Mouse (Mus musculus) stomach, postnatal 0 days (tissue): Measurements from ENCODE around the gene Hbb-bs. TPM values are rescaled to one million over a fixed set of nuclear protein-coding genes. Genes with fewer than 3 reads are reported as not detected.
"Not testable (repeated sequence)": the region's sequence is repeated elsewhere in the genome, so short reads cannot be mapped to it uniquely, and the experiment has no call there.

Experiments used
- ATAC-seq: fragments of 200-750 bp; cut with Nextera tagmentation; 2 replicates; pipeline ENCODE4 v1.8.0; 2017; ENCODE audit not compliant: low FRiP score, low TSS enrichment
- DNase-seq: peaks from one replicate; pipeline ENCODE4 v3.0.0-alpha.2; 2016; ENCODE audit warnings: low spot score
- H3K27ac ChIP-seq: fragments of 300-500 bp; sonication (generic); replicated peaks from 2 replicates; pipeline ENCODE4 v1.5.1; 2014; ENCODE audit warnings: mild to moderate bottlenecking, control low read depth
- H3K27me3 ChIP-seq: fragments of 300-500 bp; sonication (generic); 2 replicates; pipeline ENCODE4 v1.6.1; 2014; ENCODE audit warnings: low read length; ENCODE audit not compliant: control insufficient read depth, insufficient read depth
- H3K36me3 ChIP-seq: fragments of 300-500 bp; sonication (generic); 2 replicates; pipeline ENCODE4 v1.6.1; 2014; ENCODE audit warnings: low read length, mixed read lengths; ENCODE audit not compliant: control insufficient read depth, insufficient read depth
- H3K4me1 ChIP-seq: fragments of 300-500 bp; sonication (generic); replicated peaks from 2 replicates; pipeline ENCODE4 v1.6.1; 2014; ENCODE audit warnings: antibody characterized with exemption; ENCODE audit not compliant: control insufficient read depth, insufficient read depth
- H3K4me2 ChIP-seq: fragments of 300-500 bp; sonication (generic); replicated peaks from 2 replicates; pipeline ENCODE4 v1.6.1; 2014; ENCODE audit warnings: low read depth, mild to moderate bottlenecking, control low read depth, moderate library complexity
- H3K4me3 ChIP-seq: fragments of 300-500 bp; sonication (generic); 2 replicates; pipeline ENCODE4 v1.5.1; 2014; ENCODE audit warnings: low read depth, low read length, control low read depth
- H3K9ac ChIP-seq: fragments of 300-500 bp; sonication (generic); 2 replicates; pipeline ENCODE4 v1.6.1; 2014; ENCODE audit warnings: mild to moderate bottlenecking, low read length, control low read depth, mixed read lengths
- H3K9me3 ChIP-seq: fragments of 300-500 bp; sonication (generic); 2 replicates; pipeline ENCODE4 v1.6.1; 2016; ENCODE audit warnings: low read length; ENCODE audit not compliant: control insufficient read depth
- CTCF ChIP-seq: IDR thresholded peaks from 2 replicates; pipeline ENCODE4 v1.5.1; 2016; ENCODE audit warnings: antibody characterized with exemption, low read depth, mild to moderate bottlenecking, moderate library complexity
- EP300 ChIP-seq: optimal IDR thresholded peaks from 2 replicates; pipeline ENCODE3; 2016; ENCODE audit warnings: antibody characterized with exemption
- WGBS: fragments of 180-500 bp; shearing (Covaris S2); extraction: QIAGEN DNeasy Blood & Tissue Kit; methylation state at CpG from one replicate; pipeline ENCODE4 v1.1.7; 2014; 5-methylcytosine and 5-hydroxymethylcytosine counted together
- polyA plus RNA-seq: library from polyadenylated mRNA; unstranded; fragments of >200 nt; fragmentation: Nextera tagmentation; extraction: Ambion mirVana; gene quantifications from 2 replicates; pipeline ENCODE4 v1.2.1, GENCODE M21; 2015

Gene Hbb-bs
- polyA plus RNA-seq, 1 experiment from 2014 or later = 597 TPM

DNA sequence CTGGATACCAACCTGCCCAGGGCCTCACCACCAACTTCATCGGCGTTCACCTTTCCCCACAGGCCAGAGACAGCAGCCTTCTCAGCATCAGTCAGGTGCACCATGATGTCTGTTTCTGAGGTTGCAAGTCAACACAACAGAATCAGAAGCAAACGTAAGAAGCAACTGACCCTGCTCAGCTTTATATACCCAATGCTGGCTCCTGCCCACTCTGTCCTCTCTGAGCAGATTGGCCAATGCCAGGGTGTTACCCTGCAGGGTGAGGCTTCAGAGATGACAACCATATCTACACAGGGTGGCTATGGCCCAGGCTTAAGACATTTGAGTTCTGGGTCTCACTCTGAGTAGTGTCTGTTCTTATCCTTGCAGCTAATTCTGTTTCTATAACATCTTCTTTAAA, 14.1 kb downstream of the Hbb-bs start, which contains the start of gene Hbb-bt:
Hbb-bt (minus strand) TSS at position 231 of the 400 bp plus-strand sequence.
- Histone ChIP-seq H3K4me3 (no peak within 1 kb of the TSS), H3K27me3 (no peaks in the 10 kb centered on the region), H3K36me3 (no peaks in the 10 kb centered on the region), H3K4me2 (no peak within 1 kb of the TSS), H3K9ac (no peak within 1 kb of the TSS), H3K9me3 (no peaks in the 10 kb centered on the region), H3K4me1 (no peaks in the 10 kb centered on the region), H3K27ac (no peak within 1 kb of the TSS)
- DNase-seq (no peak), ATAC-seq (no peak)
- 88% methylated on average over 3 of the region's 3 CpGs for WGBS
- TF ChIP-seq EP300 = no peak
- TF ChIP-seq CTCF = no peak

DNA sequence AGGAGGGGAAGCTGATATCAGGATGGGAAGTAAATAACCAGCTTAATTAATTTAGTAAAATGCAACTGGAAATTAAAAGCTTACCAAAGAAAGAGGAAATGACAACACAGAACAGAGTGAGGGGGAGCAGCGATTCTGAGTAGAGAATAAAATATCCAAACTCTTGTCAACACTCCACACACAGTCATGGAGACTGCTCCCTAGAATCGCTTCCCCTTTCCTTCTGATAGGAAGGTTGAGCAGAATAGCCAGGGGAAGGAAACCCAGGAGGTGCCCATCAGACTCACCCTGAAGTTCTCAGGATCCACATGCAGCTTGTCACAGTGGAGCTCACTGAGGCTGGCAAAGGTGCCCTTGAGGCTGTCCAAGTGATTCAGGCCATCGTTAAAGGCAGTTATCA, 14.7 kb downstream of the Hbb-bs start:
- not testable (repeated sequence) for DNase-seq, H3K4me2 ChIP-seq, H3K27me3 ChIP-seq, H3K4me3 ChIP-seq, H3K9ac ChIP-seq, H3K4me1 ChIP-seq, H3K27ac ChIP-seq, ATAC-seq, H3K36me3 ChIP-seq, H3K9me3 ChIP-seq
- WGBS = no CpG with 5 or more reads among the region's 3 CpGs

DNA sequence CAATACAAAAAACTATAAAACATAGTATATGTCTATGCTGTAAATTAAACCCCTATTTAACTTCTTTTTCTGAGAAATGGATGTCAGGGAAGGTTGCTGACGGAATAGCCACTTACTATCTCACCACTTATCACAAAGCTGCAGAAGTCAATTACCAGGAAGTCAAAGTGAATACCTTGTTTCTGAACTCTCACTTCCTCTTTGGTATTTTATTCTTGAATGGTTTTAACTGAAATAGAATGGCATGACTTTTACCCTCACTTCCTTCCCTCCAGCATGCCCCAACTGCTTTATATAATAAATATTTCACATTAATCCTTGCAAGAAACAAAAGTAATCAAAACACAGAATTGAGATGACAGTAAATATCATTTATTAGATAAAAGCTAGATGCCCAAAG, 15.7 kb downstream of the Hbb-bs start:
- H3K9me3 ChIP-seq = no peaks in the 10 kb centered on the region
- no peak overlapping the region for H3K27ac ChIP-seq
- no peak overlapping the region for H3K4me2 ChIP-seq
- H3K4me1 ChIP-seq = no peaks in the 10 kb centered on the region
- H3K4me3 ChIP-seq = no peak overlapping the region
- ATAC-seq (no peak), DNase-seq (no peak)
- WGBS = 58% methylated on average over 1 of the region's 1 CpGs
- H3K27me3 ChIP-seq = no peaks in the 10 kb centered on the region
- no peaks in the 10 kb centered on the region for H3K36me3 ChIP-seq
- no peak overlapping the region for H3K9ac ChIP-seq
- TF ChIP-seq CTCF (no peak), EP300 (no peak)

DNA sequence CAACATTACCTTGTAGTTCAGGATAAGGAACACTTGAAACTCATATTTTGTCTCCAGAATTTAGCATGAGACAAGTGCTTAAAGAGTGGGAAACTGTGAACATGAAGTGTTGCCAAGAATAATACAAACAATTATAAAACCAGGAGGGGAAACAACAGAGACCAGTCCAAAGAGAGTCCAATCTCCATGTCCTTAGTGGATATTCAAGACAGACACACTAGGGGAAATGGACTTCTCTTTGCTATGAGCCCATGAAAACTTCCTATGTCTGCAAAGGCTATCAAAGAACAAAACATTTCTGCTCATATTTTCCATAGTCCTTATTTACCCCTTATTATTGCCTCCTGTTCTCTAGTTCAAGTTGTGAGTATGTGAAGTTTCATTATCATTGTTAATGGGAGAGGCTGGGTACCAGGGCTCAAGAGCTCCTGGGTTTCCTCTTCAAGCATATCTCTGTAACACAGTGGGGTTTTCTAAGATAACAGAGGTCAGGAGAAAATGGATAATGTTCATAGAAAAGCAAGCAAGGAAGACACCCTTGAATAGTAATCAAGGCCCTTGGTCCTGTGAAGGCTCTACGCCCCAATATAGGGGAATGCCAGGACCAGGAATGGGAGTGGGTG, 16.6 kb downstream of the Hbb-bs start:
- Histone ChIP-seq H3K27me3 (no peaks in the 10 kb centered on the region), H3K36me3 (no peaks in the 10 kb centered on the region), H3K4me3 (no peak overlapping the region), H3K4me1 (no peaks in the 10 kb centered on the region), H3K27ac (no peak overlapping the region), H3K9me3 (no peaks in the 10 kb centered on the region), H3K9ac (no peak overlapping the region), H3K4me2 (no peak overlapping the region)
- TF ChIP-seq EP300 (no peak), CTCF (no peak)
- DNase-seq = no peak
- WGBS = 95% methylated on average over 1 of the region's 1 CpGs
- ATAC-seq = no peak

DNA sequence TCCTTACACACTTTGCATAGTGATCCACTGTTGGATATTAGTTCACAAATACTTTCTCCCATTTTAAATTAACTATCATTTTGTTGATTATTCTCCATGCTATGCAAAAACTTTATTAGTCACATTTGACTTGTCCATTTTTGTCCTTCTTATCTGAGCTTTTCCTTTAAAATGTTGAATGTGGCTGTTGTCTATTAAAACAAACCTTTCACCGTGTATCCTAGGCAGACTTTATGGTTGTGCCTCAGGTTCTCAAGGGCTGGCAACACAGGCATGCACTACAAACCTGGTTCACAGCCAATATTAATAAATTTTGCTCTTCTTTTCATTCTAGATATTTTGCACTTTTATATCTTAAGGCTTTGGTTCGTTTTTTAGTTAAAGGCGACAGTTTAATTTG, 17.1 kb downstream of the Hbb-bs start:
- Histone ChIP-seq H3K4me2 (no peak overlapping the region), H3K36me3 (no peaks in the 10 kb centered on the region), H3K27ac (no peak overlapping the region), H3K4me3 (no peak overlapping the region), H3K4me1 (no peaks in the 10 kb centered on the region), H3K9ac (no peak overlapping the region), H3K9me3 (no peaks in the 10 kb centered on the region), H3K27me3 (no peaks in the 10 kb centered on the region)
- DNase-seq (no peak), ATAC-seq (no peak)
- 71% methylated on average over 3 of the region's 3 CpGs for WGBS
- no peak for TF ChIP-seq EP300
- no peak for TF ChIP-seq CTCF

DNA sequence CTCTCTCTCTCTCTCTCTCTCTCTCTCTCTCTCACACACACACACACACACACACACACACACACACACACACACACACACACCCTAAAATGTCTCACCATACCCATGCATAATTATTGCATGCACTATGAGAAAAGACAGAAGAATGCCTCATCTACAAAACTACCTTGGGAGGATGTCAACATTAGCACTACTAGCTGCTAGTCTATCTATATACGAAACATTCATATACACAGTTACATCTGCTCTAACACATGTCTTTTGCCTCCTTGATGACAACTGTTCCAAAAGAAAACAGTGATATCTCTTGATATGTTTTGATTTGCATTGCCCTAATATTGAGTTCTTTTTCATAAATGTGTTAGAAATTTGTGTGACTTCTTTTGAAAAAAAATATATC, 17.6 kb downstream of the Hbb-bs start:
- H3K36me3 ChIP-seq = no peaks in the 10 kb centered on the region
- no peak for TF ChIP-seq EP300
- no peak for TF ChIP-seq CTCF
- DNase-seq = no peak
- WGBS = 76% methylated on average over 1 of the region's 1 CpGs
- no peaks in the 10 kb centered on the region for H3K27me3 ChIP-seq
- no peak overlapping the region for H3K9ac ChIP-seq
- no peak overlapping the region for H3K27ac ChIP-seq
- H3K4me1 ChIP-seq = no peaks in the 10 kb centered on the region
- no peaks in the 10 kb centered on the region for H3K9me3 ChIP-seq
- H3K4me2 ChIP-seq = no peak overlapping the region
- no peak overlapping the region for H3K4me3 ChIP-seq
- ATAC-seq = no peak
